26 mouse cellular contexts compared by ENCODE assay signal in genomic region chr15:78430874-78431273, GRCm38 (mm10). TPM values are rescaled to one million over a fixed set of nuclear protein-coding genes. Genes with fewer than 3 reads are reported as not detected.
DNase-seq lines count a peak whose midpoint lies in the region; ATAC-seq and TF ChIP-seq lines count a peak whose summit lies in the region.
"Had no signal": no experiment of that assay in that cellular context is flagged by ENCODE, and none has a peak within 500 bp of the region (broad histone marks: within the 10 kb centered on the region; RNA-seq: fewer than 3 reads in every experiment).

No protein-coding gene starts in this region.

- no peaks in the 10 kb centered on the region for H3K79me2 ChIP-seq in CH12.LX (replicated peaks; ENCODE audit: control insufficient read depth, extremely low read depth, insufficient read depth, poor library complexity, severe bottlenecking)

- TF ChIP-seq POLR2A in CH12.LX (IDR thresholded peaks at IDR 0.05; ENCODE audit: low read depth, low read length) = no peak

- H3K9ac ChIP-seq in kidney, embryonic 15.5 days = no peak overlapping the region
- no peak overlapping the region for H3K9ac ChIP-seq in CH12.LX (ENCODE audit: insufficient read depth, low read depth)
- no peak overlapping the region for H3K9ac ChIP-seq in embryonic facial prominence, embryonic 14.5 days (ENCODE audit: low read depth, low read length)
- H3K9ac ChIP-seq: forebrain, embryonic 15.5 days; limb, embryonic 12.5 days had no signal

- dilution Hi-C loops in CH12.LX (cut with MboI; ENCODE audit: extremely low pct_ligation_motif_present, extremely low pct_unique_long_range_greater_than_20kb, low sequenced_read_pairs) = no loop called here

- H3K4me2 ChIP-seq in kidney, embryonic 15.5 days = 0 out of 2 replicates have a peak overlapping the region, but pooled peaks have one; percentile 86
- no peak overlapping the region for H3K4me2 ChIP-seq in CH12.LX (ENCODE audit: insufficient read depth, low read depth, poor library complexity, severe bottlenecking)
- H3K4me2 ChIP-seq in embryonic facial prominence, embryonic 14.5 days (ENCODE audit: low read depth, low read length) = no peak overlapping the region
- H3K4me2 ChIP-seq: forebrain, embryonic 15.5 days; limb, embryonic 12.5 days had no signal

- TF ChIP-seq EP300 in CH12.LX (IDR thresholded peaks at IDR 0.05; ENCODE audit: low read length) = no peak

- TF ChIP-seq RAD21 in CH12.LX (IDR thresholded peaks at IDR 0.05; ENCODE audit: low read depth, low read length) = no peak

- in situ Hi-C loops in CH12.LX (cut with MboI; ENCODE audit: low pct_ligation_motif_present, low pct_unique_long_range_greater_than_20kb, low sequenced_read_pairs) = loop anchor here (25.0 kb wide), 1 partner anchor 306 kb away; no protein-coding TSS in a partner anchor

- 86% methylated on average over 10 of the region's 10 CpGs for WGBS in kidney, embryonic 15.5 days
- 86% methylated on average over 8 of the region's 10 CpGs for WGBS in embryonic facial prominence, embryonic 14.5 days

- H3K4me1 ChIP-seq in kidney, embryonic 15.5 days = peaks cover 46% of the 10 kb centered on the region
- H3K4me1 ChIP-seq in CH12.LX (ENCODE audit: control insufficient read depth in 1 of 2, insufficient read depth in 2 of 2) = peaks cover 12 to 38% of the 10 kb centered on the region in 2 experiments
- H3K4me1 ChIP-seq in embryonic facial prominence, embryonic 14.5 days (ENCODE audit: control insufficient read depth, insufficient read depth, low read length) = peaks cover 8% of the 10 kb centered on the region; the same call in 1 of the 2 replicates

- peaks cover 38% of the 10 kb centered on the region for H3K36me3 ChIP-seq in kidney, embryonic 15.5 days
- H3K36me3 ChIP-seq in CH12.LX (replicated peaks in 1 of 2; ENCODE audit: control insufficient read depth in 1 of 2, insufficient read depth in 1 of 2, low read length in 1 of 2) = no peaks in the 10 kb centered on the region
- peaks cover 33% of the 10 kb centered on the region for H3K36me3 ChIP-seq in embryonic facial prominence, embryonic 14.5 days (ENCODE audit: control insufficient read depth, insufficient read depth, low read length)

- H3K9me3 ChIP-seq in kidney, embryonic 15.5 days (replicated peaks) = no peaks in the 10 kb centered on the region
- peaks cover 8% of the 10 kb centered on the region for H3K9me3 ChIP-seq in CH12.LX (replicated peaks; ENCODE audit: low read length)
- H3K9me3 ChIP-seq in embryonic facial prominence, embryonic 14.5 days (ENCODE audit: control insufficient read depth, low read length) = no peaks in the 10 kb centered on the region
- H3K9me3 ChIP-seq: forebrain, embryonic 15.5 days; limb, embryonic 12.5 days had no signal

- 0 out of 2 replicates have a peak, but pooled peaks cover 7% of the 10 kb centered on the region for H3K27me3 ChIP-seq in kidney, embryonic 15.5 days
- peaks cover 21% of the 10 kb centered on the region for H3K27me3 ChIP-seq in CH12.LX (replicated peaks)
- H3K27me3 ChIP-seq in embryonic facial prominence, embryonic 14.5 days (replicated peaks; ENCODE audit: control insufficient read depth, insufficient read depth, low read length) = no peaks in the 10 kb centered on the region
- H3K27me3 ChIP-seq: forebrain, embryonic 15.5 days; Patski had no signal

- no peak for ATAC-seq in kidney, embryonic 15.5 days (replicated peaks; ENCODE audit: low FRiP score)
- peak; percentile 9; the same call in 1 of the 2 replicates for ATAC-seq in embryonic facial prominence, embryonic 14.5 days (ENCODE audit: low read depth)
- ATAC-seq: activated CD4-positive, CD25-positive, alpha-beta regulatory T cell, adult 4 months; forebrain, embryonic 15.5 days; inflammation-experienced regulatory T-cells, adult 6 months; Patski had no signal

- H3K27ac ChIP-seq in kidney, embryonic 15.5 days = no peak overlapping the region
- H3K27ac ChIP-seq in CH12.LX (ENCODE audit: insufficient read depth, low read depth) = no peak overlapping the region
- H3K27ac ChIP-seq in embryonic facial prominence, embryonic 14.5 days (replicated peaks; ENCODE audit: low read depth, low read length) = no peak overlapping the region; the same call in 1 of the 2 replicates
- H3K27ac ChIP-seq: limb, embryonic 12.5 days had no signal

- TF ChIP-seq CTCF in CH12.LX (conservative IDR thresholded peaks at IDR 0.05 in 1 of 2, IDR thresholded peaks at IDR 0.05 in 1 of 2; ENCODE audit: low read depth in 2 of 2, low read length in 2 of 2) = no peak

- no peak overlapping the region for H3K4me3 ChIP-seq in kidney, embryonic 15.5 days (replicated peaks)
- no peak overlapping the region for H3K4me3 ChIP-seq in CH12.LX (replicated peaks in 1 of 3; ENCODE audit: low read depth in 2 of 3, low read length in 2 of 3, poor library complexity in 1 of 3)
- no peak overlapping the region for H3K4me3 ChIP-seq in embryonic facial prominence, embryonic 14.5 days (ENCODE audit: low read depth, low read length)
- H3K4me3 ChIP-seq: erythroblast, embryonic 14.5 days; forebrain, embryonic 15.5 days; limb, embryonic 12.5 days had no signal

- DNase-seq in heart, adult 11 months = peak; percentile 93
- no peak for DNase-seq in heart, postnatal 4 days
- no peak for DNase-seq in kidney, postnatal 4 days
- no peak for DNase-seq in CH12.LX (ENCODE audit: extremely low read depth)
- peak; percentile 61 for DNase-seq in embryonic facial prominence, embryonic 14.5 days (ENCODE audit: low spot score)
- no peak for DNase-seq in urinary bladder, adult 2 months (ENCODE audit: low spot score)
- DNase-seq: adrenal gland, postnatal 25 days; cerebellum, postnatal 14 days; embryo, embryonic 11 days; layer of hippocampus, adult 9-11 months; retina, postnatal 1 day; thymus, postnatal 4 days had no signal

TF ChIP-seq in CH12.LX, 34 proteins besides CTCF, POLR2A, EP300 and RAD21:
- TF ChIP-seq JUN (IDR thresholded peaks at IDR 0.05; ENCODE audit: insufficient read depth, low read depth, low read length) (no peak), USF1 (IDR thresholded peaks at IDR 0.05; ENCODE audit: low read depth, low read length) (peak; percentile 4; the same call in 1 of the 2 replicates), CHD2 (IDR thresholded peaks at IDR 0.05; ENCODE audit: low read length) (no peak), GABPA (IDR thresholded peaks at IDR 0.05; ENCODE audit: insufficient replicate concordance, low read depth, low read length) (no peak)

RNA-seq across cellular contexts. Expression of gene Kctd17, which starts 2.5 kb away (rescaled TPM):
- 10 to 100 TPM; 72.0 to 74.8 TPM for total RNA-seq in heart, postnatal 4 days (2021)
- polyA plus RNA-seq in kidney, embryonic 15.5 days (2015; fragmentation: Nextera tagmentation; extraction: Ambion mirVana) = 40.0 and 45.8 TPM in 2 replicates
- not detected in 2 replicates for total RNA-seq in CH12.LX (2012; rRNA removed)
- not detected in 2 replicates for total RNA-seq in CH12.LX (2014; rRNA removed)
- not detected in 2 replicates for polyA plus RNA-seq in CH12.LX (2012; ENCODE audit: insufficient read length, low read depth)
- 46.9 and 54.1 TPM in 2 replicates for polyA plus RNA-seq in embryonic facial prominence, embryonic 14.5 days (2014; fragmentation: Nextera tagmentation; extraction: Ambion mirVana)
- 121 and 128 TPM in 2 replicates for polyA plus RNA-seq in urinary bladder, adult 2 months (2012; rRNA removed)
- total RNA-seq: megakaryocyte-erythroid progenitor cell, adult 5-6 weeks; neutrophil, adult 5-6 weeks had no signal

RNA-seq across cellular contexts. Expression of gene Mpst, which starts 24.7 kb away (rescaled TPM):
- total RNA-seq in heart, postnatal 4 days (2021) = 10 to 100 TPM; 21.9 to 24.9 TPM
- polyA plus RNA-seq in kidney, embryonic 15.5 days (2015; fragmentation: Nextera tagmentation; extraction: Ambion mirVana) = 3.3 and 4.1 TPM in 2 replicates
- total RNA-seq in CH12.LX (2012; rRNA removed) (33.0 and 46.3 TPM in 2 replicates), CH12.LX (2014; rRNA removed) (18.1 and 27.0 TPM in 2 replicates)
- 21.5 and 24.4 TPM in 2 replicates for polyA plus RNA-seq in CH12.LX (2012; ENCODE audit: insufficient read length, low read depth)
- polyA plus RNA-seq in embryonic facial prominence, embryonic 14.5 days (2014; fragmentation: Nextera tagmentation; extraction: Ambion mirVana) = 3.0 and 3.5 TPM in 2 replicates
- polyA plus RNA-seq in urinary bladder, adult 2 months (2012; rRNA removed) = 80.2 and 82.5 TPM in 2 replicates

RNA-seq across cellular contexts. Expression of gene Tst, which starts 25.2 kb away (rescaled TPM):
- total RNA-seq in heart, postnatal 4 days (2021) = 10 to 100 TPM; 16.9 to 20.1 TPM
- polyA plus RNA-seq in kidney, embryonic 15.5 days (2015; fragmentation: Nextera tagmentation; extraction: Ambion mirVana) = 44.3 and 52.1 TPM in 2 replicates
- total RNA-seq in CH12.LX (2012; rRNA removed) = 1.8 and 2.0 TPM in 2 replicates
- total RNA-seq in CH12.LX (2014; rRNA removed) = 0.66 and 0.67 TPM in 2 replicates
- polyA plus RNA-seq in CH12.LX (2012; ENCODE audit: insufficient read length, low read depth) = 0.56 and 0.57 TPM in 2 replicates
- 35.0 and 39.1 TPM in 2 replicates for polyA plus RNA-seq in embryonic facial prominence, embryonic 14.5 days (2014; fragmentation: Nextera tagmentation; extraction: Ambion mirVana)
- polyA plus RNA-seq in urinary bladder, adult 2 months (2012; rRNA removed) = 31.3 and 37.1 TPM in 2 replicates

RNA-seq across cellular contexts. Expression of gene Tex33, which starts 35.2 kb away (rescaled TPM):
- total RNA-seq in heart, postnatal 4 days (2021) = not detected
- not detected in 2 replicates for polyA plus RNA-seq in kidney, embryonic 15.5 days (2015; fragmentation: Nextera tagmentation; extraction: Ambion mirVana)
- total RNA-seq in CH12.LX (2012; rRNA removed) (not detected in 2 replicates), CH12.LX (2014; rRNA removed) (not detected in 2 replicates)
- not detected in 2 replicates for polyA plus RNA-seq in CH12.LX (2012; ENCODE audit: insufficient read length, low read depth)
- not detected in 2 replicates for polyA plus RNA-seq in embryonic facial prominence, embryonic 14.5 days (2014; fragmentation: Nextera tagmentation; extraction: Ambion mirVana)
- 0.07 TPM in 1 of 2 replicates, not detected in the other for polyA plus RNA-seq in urinary bladder, adult 2 months (2012; rRNA removed)
- total RNA-seq: adrenal gland, postnatal 25 days; granulocyte monocyte progenitor cell, adult 5-6 weeks; heart, postnatal 36 days; left cerebral cortex, adult 8-10 months; megakaryocyte-erythroid progenitor cell, adult 5-6 weeks; neutrophil, adult 5-6 weeks had no signal
- polyA plus RNA-seq: activated CD4-positive, CD25-positive, alpha-beta regulatory T cell, adult 4 months; C2C12; erythroblast, embryonic 14.5 days; forebrain, embryonic 15.5 days; inflammation-experienced regulatory T-cells, adult 6 months; limb, embryonic 12.5 days; liver, embryonic 16.5 days; Patski had no signal

RNA-seq across cellular contexts. Expression of gene Tmprss6, which starts 37.6 kb away (rescaled TPM):
- not detected for total RNA-seq in heart, postnatal 4 days (2021)
- 0.31 and 1.0 TPM in 2 replicates for polyA plus RNA-seq in kidney, embryonic 15.5 days (2015; fragmentation: Nextera tagmentation; extraction: Ambion mirVana)
- total RNA-seq in CH12.LX (2012; rRNA removed) = 0.08 and 0.34 TPM in 2 replicates
- total RNA-seq in CH12.LX (2014; rRNA removed) = 0.24 TPM in 2 replicates
- 0.54 and 0.70 TPM in 2 replicates for polyA plus RNA-seq in CH12.LX (2012; ENCODE audit: insufficient read length, low read depth)
- 1.1 and 1.5 TPM in 2 replicates for polyA plus RNA-seq in embryonic facial prominence, embryonic 14.5 days (2014; fragmentation: Nextera tagmentation; extraction: Ambion mirVana)
- polyA plus RNA-seq in urinary bladder, adult 2 months (2012; rRNA removed) = 0.56 and 0.91 TPM in 2 replicates
- total RNA-seq: granulocyte monocyte progenitor cell, adult 5-6 weeks; heart, postnatal 36 days; megakaryocyte-erythroid progenitor cell, adult 5-6 weeks; neutrophil, adult 5-6 weeks had no signal
- polyA plus RNA-seq: activated CD4-positive, CD25-positive, alpha-beta regulatory T cell, adult 4 months; inflammation-experienced regulatory T-cells, adult 6 months had no signal

Comparison
In these comparisons a context has a peak if more than half of its experiments do, and no peak if none do; other contexts are left out.
1. DNase-seq: peak in heart, adult 11 months (single experiment) and embryonic facial prominence, embryonic 14.5 days (single experiment); none in heart, postnatal 4 days (single experiment), kidney, postnatal 4 days (0 of 2), CH12.LX (single experiment) and urinary bladder, adult 2 months (single experiment).
2. RNA of gene Kctd17, which starts 2.5 kb away (polyA plus RNA-seq): 121 to 128 TPM in urinary bladder, adult 2 months, 46.9 to 54.1 TPM in embryonic facial prominence, embryonic 14.5 days and 40.0 to 45.8 TPM in kidney, embryonic 15.5 days; not detected in CH12.LX; every median in the first group is over 10 times any median in the second.
3. RNA of gene Tst, which starts 25.2 kb away (polyA plus RNA-seq): 44.3 to 52.1 TPM in kidney, embryonic 15.5 days, 35.0 to 39.1 TPM in embryonic facial prominence, embryonic 14.5 days and 31.3 to 37.1 TPM in urinary bladder, adult 2 months; 0.56 to 0.57 TPM in CH12.LX; every median in the first group is over 10 times any median in the second.